Mouse (Mus musculus) cerebral cortex, adult 2 months (tissue): Measurements from ENCODE around the gene Slc24a2.

Experiments used
- WGBS: fragments of 180-500 bp; shearing (Covaris S2); methylation state at CpG from one replicate; pipeline ENCODE4 v1.1.7; 2018; 5-methylcytosine and 5-hydroxymethylcytosine counted together

Slc24a2 gene

GRCm38 (mm10) chr4:87229960-87230551 lies at the start of gene Slc24a2:
Gene Slc24a2 (minus strand): TSS chr4:87230477.
- 1% methylated on average over 48 of the region's 62 CpGs for WGBS

DNA sequence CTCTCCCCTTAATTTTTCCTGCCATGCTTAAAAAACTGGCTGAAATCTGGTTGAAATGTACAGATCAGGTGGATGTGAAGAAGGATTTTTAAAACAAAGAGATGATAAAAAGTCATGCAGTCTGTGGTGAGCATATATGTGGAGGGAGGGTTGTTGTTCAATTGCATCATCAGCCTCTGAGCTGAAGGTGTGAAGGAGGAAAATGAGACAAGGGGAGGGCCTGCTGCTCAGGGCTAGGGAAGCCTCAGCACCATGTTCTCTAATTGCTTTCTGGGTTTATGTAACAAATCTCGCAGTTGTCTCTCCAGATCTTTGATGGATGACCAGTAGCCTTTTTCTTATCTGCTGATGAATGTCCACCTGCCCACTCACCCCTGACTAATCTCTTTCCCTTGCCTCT lies 44.5 kb upstream of the Slc24a2 start:
- WGBS, result 70% methylated on average over 1 of the region's 1 CpGs

DNA sequence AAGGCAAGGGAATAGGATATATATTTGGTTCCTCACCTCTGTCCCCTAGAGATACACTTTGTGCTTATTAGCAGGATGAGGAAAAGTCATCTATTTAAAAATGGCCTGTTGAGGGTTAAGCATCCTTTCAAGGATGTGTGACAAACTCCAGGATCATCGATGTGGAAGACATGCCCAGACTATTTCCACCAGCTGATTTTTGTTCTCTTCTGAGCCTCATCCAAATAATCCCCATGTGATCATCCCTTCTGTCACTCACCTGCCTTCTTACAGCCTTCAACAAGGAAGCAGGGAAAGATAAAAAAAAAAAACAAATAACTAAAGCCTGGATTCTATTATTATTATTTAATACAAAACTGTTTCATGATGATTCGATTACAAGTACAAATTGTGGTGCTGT lies 44.0 kb upstream of the Slc24a2 start:
- WGBS, result 49% methylated on average over 2 of the region's 2 CpGs

DNA sequence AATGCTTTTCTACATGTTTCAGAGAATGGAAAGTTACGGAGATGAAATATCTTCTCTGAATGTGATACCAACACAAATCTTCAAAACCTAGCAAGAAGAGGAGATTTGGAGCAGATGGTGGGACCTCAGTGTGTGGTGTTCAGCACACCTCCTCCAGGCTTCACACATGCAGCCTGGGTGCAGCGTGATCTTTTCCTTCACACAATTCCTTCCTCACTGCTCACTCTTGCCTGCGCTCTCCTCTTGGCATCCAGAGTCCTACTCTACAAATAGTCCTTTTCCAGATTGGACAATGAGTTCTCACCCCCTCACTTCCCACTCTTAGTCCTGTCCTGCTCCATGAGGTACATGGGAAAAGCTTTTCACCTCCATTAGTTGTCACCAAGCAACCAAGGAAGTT lies 43.2 kb upstream of the Slc24a2 start:
- WGBS, result 60% methylated on average over 3 of the region's 3 CpGs

GRCm38 (mm10) chr4:87229224-87229959 lies 885 bp downstream of the Slc24a2 start:
- 7% methylated on average over 14 of the region's 14 CpGs for WGBS

DNA sequence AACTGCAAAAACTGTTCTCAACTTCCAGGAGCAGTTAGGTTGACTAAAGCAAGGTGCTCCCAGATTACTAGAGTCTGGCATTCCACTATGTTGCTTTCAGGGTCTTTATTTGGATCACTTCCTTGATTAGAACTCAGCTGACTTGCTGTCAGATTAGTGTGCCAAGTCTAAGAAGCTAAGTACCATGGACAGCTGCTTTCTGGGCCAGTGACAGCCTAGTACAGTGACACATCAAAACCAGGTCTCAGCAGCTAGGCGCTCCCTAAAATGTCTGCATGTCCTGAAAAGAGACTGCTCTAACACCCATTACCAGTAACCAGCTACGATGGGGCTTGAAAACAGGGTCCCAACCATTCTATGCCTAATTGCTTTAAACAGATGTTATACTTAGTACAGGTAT lies 8.7 kb downstream of the Slc24a2 start:
- 59% methylated on average over 2 of the region's 2 CpGs for WGBS

DNA sequence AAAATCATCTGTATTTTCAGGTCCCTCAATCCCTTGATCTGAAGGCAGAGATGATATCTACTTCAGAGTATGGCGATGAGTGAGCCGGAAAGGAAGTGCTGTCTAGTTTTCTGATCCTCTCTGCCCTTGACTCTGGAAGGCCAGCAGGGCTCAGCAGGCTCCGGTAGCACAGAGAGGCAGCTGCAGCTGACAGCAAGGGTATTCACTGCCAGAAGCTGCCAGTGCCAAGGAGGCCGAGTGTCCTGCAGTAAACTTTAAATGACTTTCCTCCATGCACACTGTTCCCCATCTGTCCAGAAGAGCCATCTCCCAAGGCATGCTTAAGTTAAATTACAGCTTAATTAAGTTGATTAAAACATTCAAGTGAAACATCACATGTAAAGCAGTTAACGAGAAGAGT lies 12.1 kb downstream of the Slc24a2 start:
- 44% methylated on average over 5 of the region's 5 CpGs for whole genome bisulfite sequencing

DNA sequence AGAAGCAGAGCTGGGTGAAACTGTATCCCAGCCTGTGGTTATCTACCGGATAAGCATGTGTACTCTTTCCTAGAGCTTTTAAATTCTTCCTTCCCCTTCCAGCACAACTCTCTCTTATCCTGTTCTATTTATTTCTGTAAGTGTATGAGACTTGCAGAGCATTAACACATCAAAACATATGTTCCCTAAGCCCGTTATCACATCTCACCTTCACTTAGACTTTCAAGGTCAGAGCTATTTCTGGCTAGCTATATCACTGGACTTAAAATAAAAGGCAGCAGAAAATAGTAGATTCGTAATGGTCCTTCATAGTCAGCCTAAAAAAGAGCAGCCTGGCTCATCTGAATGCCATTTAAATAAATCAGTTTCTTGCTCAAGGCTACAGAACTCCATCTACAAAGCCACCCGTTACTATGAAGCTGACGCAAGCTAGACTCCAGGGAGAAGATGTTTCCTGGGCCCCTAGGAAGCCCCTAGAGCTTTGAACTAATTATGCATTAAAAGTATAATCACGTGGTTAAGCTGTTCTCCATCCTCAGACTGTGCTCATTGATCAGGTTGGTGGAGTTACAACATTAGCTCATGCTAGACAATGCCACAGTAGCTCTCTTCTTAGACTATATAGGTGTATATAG lies 18.8 kb downstream of the Slc24a2 start:
- 26% methylated on average over 6 of the region's 6 CpGs for WGBS

- WGBS, result 36% methylated on average over 3 of the region's 3 CpGs
These were observed 19.7 kb downstream of the Slc24a2 start for GRCm38 (mm10) chr4:87210533-87210932.

DNA sequence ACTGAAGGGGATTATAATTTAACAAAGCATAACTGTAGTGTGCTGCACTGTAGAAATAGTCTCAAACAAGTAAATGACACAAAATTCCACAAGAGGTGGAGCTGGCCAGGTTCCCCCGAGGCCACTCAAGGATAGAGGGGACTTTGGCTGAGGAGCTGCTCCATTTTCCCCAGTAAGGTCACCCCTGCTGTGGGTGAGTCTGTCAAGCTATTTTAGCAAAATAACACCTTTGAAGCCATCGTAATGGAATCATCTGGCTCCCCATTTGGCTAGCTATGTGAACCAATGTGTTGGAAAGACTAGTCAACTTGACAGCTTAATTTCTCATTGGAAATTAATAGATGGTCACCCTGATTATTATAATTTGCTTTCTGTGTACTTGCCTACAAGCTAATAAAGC lies 28.2 kb downstream of the Slc24a2 start:
- WGBS, result 51% methylated on average over 2 of the region's 2 CpGs

DNA sequence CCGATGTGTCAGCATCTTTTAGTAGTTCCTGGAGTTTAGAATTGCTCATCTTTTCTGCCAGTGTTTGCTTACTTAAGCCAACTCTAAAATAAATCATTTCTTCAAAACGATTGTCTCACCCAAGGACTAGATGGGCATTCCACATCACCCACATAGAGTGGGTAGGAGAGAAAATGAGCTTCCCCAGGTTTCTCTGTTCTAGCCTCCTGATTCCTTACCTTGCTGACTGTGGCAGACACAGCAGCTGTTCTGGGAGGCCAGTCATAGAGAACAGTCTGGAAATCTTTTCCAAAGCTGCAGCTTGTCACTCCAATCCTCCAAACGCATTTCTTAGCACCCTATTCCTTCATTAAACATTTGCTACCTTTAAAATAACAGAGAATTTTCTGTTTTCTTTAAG lies 29.0 kb downstream of the Slc24a2 start:
- 39% methylated on average over 3 of the region's 3 CpGs for WGBS

DNA sequence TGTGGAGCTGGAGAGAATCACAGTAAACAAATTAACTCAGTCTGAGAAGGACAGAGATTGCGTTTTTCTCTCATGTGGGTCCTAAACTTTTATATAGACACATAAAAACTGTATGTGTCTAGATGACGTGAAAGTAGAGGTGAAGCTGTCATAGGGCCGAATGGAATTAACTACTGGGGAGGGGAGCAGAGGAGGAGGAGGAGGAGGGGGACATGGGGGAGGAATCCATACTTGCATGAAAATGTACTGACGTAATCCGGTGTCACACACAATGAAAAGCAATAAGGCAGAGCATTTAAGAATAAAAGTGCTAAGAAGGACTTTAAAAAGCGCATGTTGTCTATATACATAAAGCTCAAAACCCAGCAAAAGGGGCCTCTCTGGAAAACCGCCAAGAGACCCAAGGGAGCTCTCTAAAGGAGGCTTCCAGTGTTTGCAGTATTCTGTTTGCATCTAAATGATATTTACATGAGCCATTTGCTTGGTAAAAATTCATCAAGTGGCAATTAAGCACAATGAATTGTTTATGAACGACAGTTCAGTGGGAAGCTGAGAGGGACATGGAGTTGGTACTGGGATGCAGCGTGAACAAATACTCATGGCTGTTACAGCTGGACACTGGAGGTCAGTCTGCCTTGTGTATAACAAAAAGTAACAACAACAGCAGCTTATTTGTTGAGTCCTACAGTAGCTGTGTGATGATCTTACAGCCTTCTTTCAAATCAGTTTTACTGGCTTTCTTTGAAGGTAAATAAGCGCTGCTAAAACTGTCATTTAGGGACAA lies 45.9 kb downstream of the Slc24a2 start:
- 54% methylated on average over 10 of the region's 10 CpGs for WGBS

GRCm38 (mm10) chr4:87177116-87177515 lies 53.2 kb downstream of the Slc24a2 start:
- WGBS, result 54% methylated on average over 3 of the region's 3 CpGs

- 43% methylated on average over 6 of the region's 6 CpGs for WGBS
These were observed 66.3 kb downstream of the Slc24a2 start for GRCm38 (mm10) chr4:87163945-87164344.

- 60% methylated on average over 4 of the region's 4 CpGs for WGBS
These were observed 72.2 kb downstream of the Slc24a2 start for GRCm38 (mm10) chr4:87158053-87158452.

DNA sequence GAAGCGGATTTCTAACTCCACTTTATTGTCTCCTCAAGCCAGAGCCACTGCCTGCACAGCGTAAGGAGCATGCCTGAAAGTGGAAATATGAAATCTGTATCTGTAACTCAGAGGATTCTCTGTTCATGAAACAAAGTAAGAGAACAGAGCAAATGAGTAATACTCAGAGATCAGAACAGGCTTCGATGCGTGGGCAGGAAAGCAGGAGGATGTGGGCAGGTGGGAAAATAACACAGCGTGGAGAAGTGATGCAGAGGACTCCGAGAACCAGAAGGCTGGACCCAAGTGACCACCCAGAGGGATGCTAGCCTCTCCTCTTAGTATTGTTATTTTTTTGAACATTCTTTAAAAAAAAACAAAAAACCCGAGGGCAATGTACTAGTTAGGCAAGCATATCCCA lies 78.3 kb downstream of the Slc24a2 start:
- WGBS, result 42% methylated on average over 7 of the region's 7 CpGs

GRCm38 (mm10) chr4:87149584-87149983 lies 80.7 kb downstream of the Slc24a2 start:
- WGBS, result 71% methylated on average over 2 of the region's 2 CpGs

- WGBS, result 48% methylated on average over 12 of the region's 12 CpGs
These were observed 88.5 kb downstream of the Slc24a2 start for GRCm38 (mm10) chr4:87141590-87142365.

GRCm38 (mm10) chr4:87140901-87141300 lies 89.4 kb downstream of the Slc24a2 start:
- WGBS, result 43% methylated on average over 3 of the region's 3 CpGs

DNA sequence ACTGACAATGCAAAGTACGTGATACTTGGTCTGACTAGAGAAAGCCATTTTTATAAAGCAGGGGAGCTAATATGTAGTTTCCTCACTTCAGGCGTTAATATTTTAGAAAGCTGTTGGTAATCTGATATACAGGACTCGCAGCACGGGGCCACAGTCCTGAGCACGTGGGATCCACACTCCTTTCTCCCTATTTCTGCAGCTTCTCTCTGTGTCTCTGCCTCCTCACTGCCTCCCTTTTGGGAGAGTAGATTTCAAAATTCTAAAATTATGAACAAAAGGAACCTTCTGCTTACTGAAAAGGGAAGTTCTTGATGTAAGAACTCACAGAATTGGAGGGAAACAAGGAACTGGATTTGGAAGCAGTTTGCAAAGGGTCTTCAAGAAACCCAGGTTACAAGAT lies 97.8 kb downstream of the Slc24a2 start:
- WGBS, result 45% methylated on average over 5 of the region's 5 CpGs

DNA sequence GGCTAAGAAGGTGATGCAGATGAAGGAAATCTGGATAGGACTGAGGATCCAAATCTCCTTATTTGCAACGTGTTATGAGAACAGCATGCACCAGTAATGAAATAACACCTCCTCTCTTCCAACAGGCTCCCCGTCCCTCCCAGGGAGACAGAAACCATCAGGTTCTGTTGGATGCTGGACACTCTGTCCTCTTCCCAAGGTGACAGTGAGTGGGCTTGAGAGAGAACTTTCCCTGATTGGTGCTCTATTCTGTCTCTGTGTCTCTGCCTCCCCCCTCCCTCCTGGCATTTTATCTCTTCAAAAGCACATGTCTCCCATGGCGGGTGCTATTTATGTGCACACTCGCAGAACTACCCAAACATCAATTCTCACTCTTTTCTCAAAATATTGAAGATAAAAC lies 103.5 kb downstream of the Slc24a2 start:
- 28% methylated on average over 4 of the region's 4 CpGs for whole genome bisulfite sequencing

- 54% methylated on average over 4 of the region's 4 CpGs for WGBS
These were observed 110.5 kb downstream of the Slc24a2 start for GRCm38 (mm10) chr4:87119758-87120157.
